Mouse (Mus musculus): ENCODE data around the gene C4b. TPM values are rescaled to one million over a fixed set of nuclear protein-coding genes. Genes with fewer than 3 reads are reported as not detected.

The C4b gene
- polyA plus RNA-seq, 2 experiments = 1.3 to 3.2 TPM

DNA sequence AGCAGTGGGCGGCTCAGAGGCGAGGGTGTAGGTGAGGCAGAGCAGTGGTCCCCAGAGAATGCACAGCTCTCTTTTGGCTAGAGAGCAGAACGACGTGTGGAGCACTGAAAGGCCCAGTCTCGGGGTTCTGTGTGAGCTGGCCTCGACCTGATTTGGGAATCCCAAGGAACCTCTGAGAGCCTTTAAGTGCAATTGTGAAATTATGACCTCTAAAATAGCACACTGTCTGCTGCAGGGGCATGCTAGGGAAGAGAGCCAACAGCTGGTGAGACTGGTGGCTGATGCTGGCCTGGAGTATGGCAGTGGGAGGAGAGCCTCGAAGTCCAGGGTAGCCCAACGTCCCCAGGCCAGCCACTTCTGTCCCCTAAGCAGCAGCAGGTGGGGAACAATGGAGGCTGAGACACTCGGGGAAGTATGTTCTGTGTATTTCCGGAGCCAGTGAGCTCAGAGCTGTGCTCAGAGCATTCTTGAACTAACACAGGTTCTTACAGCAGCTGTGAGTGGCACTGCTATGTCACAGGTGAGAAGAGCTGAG lies 59.9 kb downstream of the C4b start:
- no peaks in the 10 kb centered on the region for H3K9me3 ChIP-seq (ENCODE audit: control insufficient read depth, low read length)
- no peak for ATAC-seq (ENCODE audit: low FRiP score, low read depth)
- 0 out of 2 replicates have a peak overlapping the region, but pooled peaks have one; percentile 4 for H3K27ac ChIP-seq (replicated peaks; ENCODE audit: low read depth, low read length)
- no peak overlapping the region for H3K9ac ChIP-seq (ENCODE audit: low read depth, low read length, severe bottlenecking)
- H3K36me3 ChIP-seq (ENCODE audit: control insufficient read depth, insufficient read depth, low read length) = no peaks in the 10 kb centered on the region
- no peak overlapping the region for H3K4me2 ChIP-seq (replicated peaks; ENCODE audit: low read depth, low read length, severe bottlenecking)
- DNase-seq (ENCODE audit: low spot score) = no peak
- 57% methylated on average over 10 of the region's 10 CpGs for WGBS
- H3K4me1 ChIP-seq (ENCODE audit: control insufficient read depth, insufficient read depth, low read length) = peaks cover 6% of the 10 kb centered on the region; the same call in 1 of the 2 replicates
- TF ChIP-seq POLR2A (IDR thresholded peaks at IDR 0.05; ENCODE audit: borderline replicate concordance, extremely low read depth, insufficient read depth, insufficient read length) = no peak
- no peak overlapping the region for H3K4me3 ChIP-seq (replicated peaks; ENCODE audit: low read length)
- peaks cover 10% of the 10 kb centered on the region; the same call in 1 of the 2 replicates for H3K27me3 ChIP-seq (ENCODE audit: control insufficient read depth, insufficient read depth, low read length)

DNA sequence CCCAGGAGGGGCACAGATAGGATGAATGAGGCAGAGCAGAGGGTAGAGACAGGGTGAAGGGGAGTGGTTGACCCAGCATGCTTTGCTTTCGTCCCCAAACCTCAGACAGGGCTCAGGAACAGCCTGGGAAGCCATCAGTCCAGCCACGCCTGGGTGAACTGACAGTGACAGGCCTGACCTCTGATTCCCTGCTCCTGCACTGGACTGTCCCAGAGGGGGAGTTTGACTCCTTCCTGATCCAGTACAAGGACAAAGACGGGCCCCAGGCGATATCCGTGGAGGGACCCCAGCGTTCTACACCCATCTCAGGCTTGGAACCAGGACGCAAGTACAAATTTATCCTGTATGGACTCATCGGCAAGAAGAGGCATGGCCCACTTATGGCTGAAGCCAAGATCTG lies 60.5 kb downstream of the C4b start:
- ATAC-seq (ENCODE audit: low FRiP score, low read depth) = no peak

DNA sequence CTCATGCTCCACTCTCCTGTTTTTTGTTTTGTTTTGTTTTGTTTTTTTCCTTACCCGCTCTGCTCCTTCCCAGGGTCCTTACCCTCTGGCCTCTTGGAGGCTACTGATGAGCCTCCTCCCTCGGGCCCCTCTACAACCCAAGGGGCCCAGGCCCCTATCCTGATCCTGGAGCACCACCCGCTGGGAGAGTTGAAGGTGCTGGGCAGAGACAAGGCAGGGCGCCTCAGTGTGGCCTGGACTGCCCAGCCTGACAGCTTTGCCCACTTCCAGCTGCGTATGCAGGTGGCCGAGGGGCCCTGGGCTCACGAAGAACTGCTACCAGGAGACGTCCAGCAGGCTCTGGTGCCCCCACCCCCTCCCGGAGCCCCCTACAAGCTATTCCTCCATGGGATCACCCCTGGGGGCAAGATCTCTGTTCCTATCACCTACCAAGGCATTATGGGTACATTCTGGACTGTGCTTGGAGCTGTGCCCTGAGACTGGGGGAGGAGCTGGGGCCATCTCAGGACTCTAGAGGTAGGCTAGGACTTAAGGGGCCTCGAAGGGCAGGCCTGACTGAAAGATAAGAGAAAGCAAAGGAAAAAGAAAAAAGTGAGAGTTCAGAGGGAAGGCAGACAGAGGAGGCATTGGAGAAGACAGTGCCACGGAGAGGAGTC lies 61.7 kb downstream of the C4b start:
- H3K36me3 ChIP-seq (ENCODE audit: control insufficient read depth, insufficient read depth, low read length) = no peaks in the 10 kb centered on the region
- H3K4me2 ChIP-seq (replicated peaks; ENCODE audit: low read depth, low read length, severe bottlenecking) = no peak overlapping the region
- DNase-seq (ENCODE audit: low spot score) (no peak), ATAC-seq (ENCODE audit: low FRiP score, low read depth) (no peak)
- H3K9me3 ChIP-seq (ENCODE audit: control insufficient read depth, low read length) = no peaks in the 10 kb centered on the region
- peaks cover 6% of the 10 kb centered on the region; the same call in 1 of the 2 replicates for H3K4me1 ChIP-seq (ENCODE audit: control insufficient read depth, insufficient read depth, low read length)
- 63% methylated on average over 11 of the region's 11 CpGs for WGBS
- no peak overlapping the region for H3K9ac ChIP-seq (ENCODE audit: low read depth, low read length, severe bottlenecking)
- H3K4me3 ChIP-seq (replicated peaks; ENCODE audit: low read length) = no peak overlapping the region
- no peak overlapping the region for H3K27ac ChIP-seq (replicated peaks; ENCODE audit: low read depth, low read length)
- TF ChIP-seq POLR2A (IDR thresholded peaks at IDR 0.05; ENCODE audit: borderline replicate concordance, extremely low read depth, insufficient read depth, insufficient read length) = no peak
- H3K27me3 ChIP-seq (ENCODE audit: control insufficient read depth, insufficient read depth, low read length) = peaks cover 15% of the 10 kb centered on the region; the same call in 1 of the 2 replicates

More for the DNA sequence above, 60.5 kb downstream of the C4b start:
- no peak for DNase-seq (ENCODE audit: low spot score)
- Histone ChIP-seq H3K9ac (ENCODE audit: low read depth, low read length, severe bottlenecking) (no peak overlapping the region), H3K36me3 (ENCODE audit: control insufficient read depth, insufficient read depth, low read length) (no peaks in the 10 kb centered on the region), H3K4me1 (ENCODE audit: control insufficient read depth, insufficient read depth, low read length) (peaks cover 6% of the 10 kb centered on the region; the same call in 1 of the 2 replicates), H3K27me3 (ENCODE audit: control insufficient read depth, insufficient read depth, low read length) (peaks cover 15% of the 10 kb centered on the region; the same call in 1 of the 2 replicates), H3K27ac (replicated peaks; ENCODE audit: low read depth, low read length) (no peak overlapping the region), H3K4me3 (replicated peaks; ENCODE audit: low read length) (no peak overlapping the region), H3K4me2 (replicated peaks; ENCODE audit: low read depth, low read length, severe bottlenecking) (no peak overlapping the region), H3K9me3 (ENCODE audit: control insufficient read depth, low read length) (no peaks in the 10 kb centered on the region)
- 81% methylated on average over 8 of the region's 8 CpGs for WGBS
- TF ChIP-seq POLR2A (IDR thresholded peaks at IDR 0.05; ENCODE audit: borderline replicate concordance, extremely low read depth, insufficient read depth, insufficient read length) = no peak

DNA sequence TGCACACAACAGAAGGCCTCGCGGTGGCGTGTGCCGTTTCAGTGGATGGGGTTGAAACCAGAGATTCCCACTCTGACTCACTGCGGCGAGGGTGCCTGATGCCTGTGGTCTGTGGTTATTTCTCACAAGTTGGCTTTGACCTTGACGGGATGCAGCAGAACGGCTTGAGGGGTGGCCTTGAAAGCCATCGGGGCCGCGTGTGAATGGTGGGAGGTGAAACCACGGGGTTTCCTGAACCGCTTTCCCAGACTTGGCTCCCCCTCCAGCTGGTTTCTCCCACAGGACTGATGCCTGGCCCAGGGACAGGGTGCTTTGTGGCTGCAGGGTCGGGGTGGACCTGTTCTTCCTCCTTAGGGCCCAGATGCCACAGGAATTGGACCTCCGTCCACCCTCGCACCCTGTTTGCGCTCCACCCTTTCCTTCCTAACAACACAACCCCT lies 62.5 kb downstream of the C4b start:
- TF ChIP-seq POLR2A (IDR thresholded peaks at IDR 0.05; ENCODE audit: borderline replicate concordance, extremely low read depth, insufficient read depth, insufficient read length) = no peak
- H3K4me1 ChIP-seq (ENCODE audit: control insufficient read depth, insufficient read depth, low read length) = peaks cover 6% of the 10 kb centered on the region; the same call in 1 of the 2 replicates
- H3K27me3 ChIP-seq (ENCODE audit: control insufficient read depth, insufficient read depth, low read length) = peaks cover 15% of the 10 kb centered on the region; the same call in 1 of the 2 replicates
- WGBS = 72% methylated on average over 17 of the region's 17 CpGs
- ATAC-seq (ENCODE audit: low FRiP score, low read depth) (no peak), DNase-seq (ENCODE audit: low spot score) (peak; percentile 31)
- no peaks in the 10 kb centered on the region for H3K36me3 ChIP-seq (ENCODE audit: control insufficient read depth, insufficient read depth, low read length)
- no peak overlapping the region for H3K4me2 ChIP-seq (replicated peaks; ENCODE audit: low read depth, low read length, severe bottlenecking)
- no peak overlapping the region for H3K27ac ChIP-seq (replicated peaks; ENCODE audit: low read depth, low read length)
- H3K4me3 ChIP-seq (replicated peaks; ENCODE audit: low read length) = no peak overlapping the region
- H3K9ac ChIP-seq (ENCODE audit: low read depth, low read length, severe bottlenecking) = no peak overlapping the region
- no peaks in the 10 kb centered on the region for H3K9me3 ChIP-seq (ENCODE audit: control insufficient read depth, low read length)

DNA sequence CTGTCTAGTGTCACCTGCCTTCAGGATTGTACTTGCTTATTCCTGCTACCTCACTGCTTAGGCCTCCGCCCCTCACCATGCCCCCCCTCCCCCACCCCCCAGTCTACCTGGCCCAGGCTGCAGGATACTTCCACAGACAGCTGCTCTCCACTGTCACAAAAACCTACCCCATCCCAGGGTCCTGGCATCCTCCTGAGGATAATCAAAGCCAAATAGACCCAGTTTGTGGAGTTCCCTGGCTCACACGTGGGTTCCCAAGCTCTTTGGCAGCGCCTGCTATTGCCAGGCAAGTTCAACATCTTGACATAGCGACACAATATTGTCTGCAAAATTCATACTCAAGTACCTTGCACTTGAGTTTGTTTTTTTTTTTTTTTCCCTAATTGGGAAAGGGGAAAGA lies 63.1 kb downstream of the C4b start:
- Histone ChIP-seq H3K9ac (ENCODE audit: low read depth, low read length, severe bottlenecking) (no peak overlapping the region), H3K4me1 (ENCODE audit: control insufficient read depth, insufficient read depth, low read length) (peaks cover 6% of the 10 kb centered on the region; the same call in 1 of the 2 replicates), H3K4me2 (replicated peaks; ENCODE audit: low read depth, low read length, severe bottlenecking) (no peak overlapping the region), H3K27ac (replicated peaks; ENCODE audit: low read depth, low read length) (no peak overlapping the region), H3K9me3 (ENCODE audit: control insufficient read depth, low read length) (no peaks in the 10 kb centered on the region), H3K4me3 (replicated peaks; ENCODE audit: low read length) (no peak overlapping the region), H3K27me3 (ENCODE audit: control insufficient read depth, insufficient read depth, low read length) (peaks cover 15% of the 10 kb centered on the region; the same call in 1 of the 2 replicates), H3K36me3 (ENCODE audit: control insufficient read depth, insufficient read depth, low read length) (no peaks in the 10 kb centered on the region)
- WGBS = 80% methylated on average over 4 of the region's 4 CpGs
- no peak for TF ChIP-seq POLR2A (IDR thresholded peaks at IDR 0.05; ENCODE audit: borderline replicate concordance, extremely low read depth, insufficient read depth, insufficient read length)
- no peak for DNase-seq (ENCODE audit: low spot score)
- no peak for ATAC-seq (ENCODE audit: low FRiP score, low read depth)

Measured in limb, embryonic 14.5 days (tissue).